Mouse (Mus musculus) heart, embryonic 14.5 days (tissue): ENCODE results near the gene Rasgef1b. TPM values are rescaled to one million over a fixed set of nuclear protein-coding genes. Genes with fewer than 3 reads are reported as not detected.

ENCODE experiments used
- ATAC-seq: fragments of 200-750 bp; cut with Nextera tagmentation; 2 replicates; pipeline ENCODE4 v1.8.0; 2017; ENCODE audit warnings: low read depth, moderate TSS enrichment; ENCODE audit not compliant: insufficient number of reproducible peaks, insufficient read depth, low FRiP score
- H3K27ac ChIP-seq, 2 experiments: fragments of 200-500 bp in 1 of 2; fragments of 300-500 bp in 1 of 2; sonication (generic) in 1 of 2; replicated peaks in 1 of 2; 2 replicates each; pipeline ENCODE4 v1.5.1; 2012 to 2014; ENCODE audit warnings: low read depth in 2 of 2, low read length in 2 of 2, control low read depth in 1 of 2, mild to moderate bottlenecking in 1 of 2, mixed read lengths in 1 of 2; ENCODE audit not compliant: control insufficient read depth in 1 of 2, insufficient read depth in 1 of 2
- H3K27me3 ChIP-seq: fragments of 300-500 bp; sonication (generic); 2 replicates; pipeline ENCODE4 v1.6.1; 2014; ENCODE audit warnings: mild to moderate bottlenecking, low read length, control low read depth; ENCODE audit not compliant: control insufficient read depth, insufficient read depth
- H3K36me3 ChIP-seq: fragments of 300-500 bp; sonication (generic); 2 replicates; pipeline ENCODE4 v1.6.1; 2014; ENCODE audit warnings: mild to moderate bottlenecking, control low read depth, low read length, mixed read lengths; ENCODE audit not compliant: control insufficient read depth, insufficient read depth
- H3K4me1 ChIP-seq, 2 experiments: fragments of 200-500 bp in 1 of 2; fragments of 300-500 bp in 1 of 2; sonication (generic) in 1 of 2; 2 replicates each; pipeline ENCODE4 v1.6.1; 2012 to 2014; ENCODE audit warnings: low read length in 2 of 2, control low read depth in 1 of 2, mixed read lengths in 1 of 2; ENCODE audit not compliant: control insufficient read depth in 2 of 2, insufficient read depth in 2 of 2
- H3K4me2 ChIP-seq: fragments of 300-500 bp; sonication (generic); 2 replicates; pipeline ENCODE4 v1.6.1; 2014; ENCODE audit warnings: mild to moderate bottlenecking, low read length
- H3K4me3 ChIP-seq, 2 experiments: fragments of 200-500 bp in 1 of 2; fragments of 300-500 bp in 1 of 2; sonication (generic) in 1 of 2; 2 replicates each; pipeline ENCODE4 v1.5.1; 2012 to 2014; ENCODE audit warnings: low read length in 2 of 2, mild to moderate bottlenecking in 2 of 2, control low read depth in 1 of 2, low read depth in 1 of 2, moderate library complexity in 1 of 2; ENCODE audit not compliant: control insufficient read depth in 1 of 2, insufficient read depth in 1 of 2
- H3K9ac ChIP-seq: fragments of 300-500 bp; sonication (generic); 2 replicates; pipeline ENCODE4 v1.6.1; 2014; ENCODE audit warnings: mild to moderate bottlenecking, low read length
- H3K9me3 ChIP-seq: fragments of 300-500 bp; sonication (generic); 2 replicates; pipeline ENCODE4 v1.6.1; 2016; ENCODE audit warnings: low read length, control low read depth; ENCODE audit not compliant: control insufficient read depth
- WGBS: fragments of 180-500 bp; shearing (Covaris S2); extraction: QIAGEN DNeasy Blood & Tissue Kit; methylation state at CpG from one replicate; pipeline ENCODE4 v1.1.7; 2014; 5-methylcytosine and 5-hydroxymethylcytosine counted together
- polyA plus RNA-seq: library from polyadenylated mRNA; unstranded; fragments of >200 nt; fragmentation: Nextera tagmentation; extraction: Ambion mirVana; gene quantifications from 2 replicates; pipeline ENCODE4 v1.2.1, GENCODE M21; 2014

Rasgef1b gene
- polyA plus RNA-seq, 1 experiment from 2014 or later: 45.9 TPM

- Histone ChIP-seq H3K27me3 (no peaks in the 10 kb centered on the region), H3K4me1 (peaks cover 5 to 6% of the 10 kb centered on the region in 2 experiments; a peak in 3 of 4 replicates), H3K27ac (no peak overlapping the region), H3K4me3 (no peak overlapping the region), H3K9ac (no peak overlapping the region), H3K36me3 (no peaks in the 10 kb centered on the region), H3K9me3 (no peaks in the 10 kb centered on the region), H3K4me2 (no peak overlapping the region)
- WGBS: 78% methylated on average over 9 of the region's 9 CpGs
- ATAC-seq: no peak
Observed at GRCm38 (mm10) chr5:99413391-99413790, 315.5 kb downstream of the Rasgef1b start.

GRCm38 (mm10) chr5:99404403-99405170 lies 324.3 kb downstream of the Rasgef1b start:
- no peaks in the 10 kb centered on the region for H3K27me3 ChIP-seq
- no peak overlapping the region for H3K4me3 ChIP-seq
- ATAC-seq: no peak
- 68% methylated on average over 11 of the region's 11 CpGs for WGBS
- H3K4me2 ChIP-seq: no peak overlapping the region
- no peaks in the 10 kb centered on the region for H3K9me3 ChIP-seq
- no peaks in the 10 kb centered on the region for H3K36me3 ChIP-seq
- H3K27ac ChIP-seq: no peak overlapping the region
- H3K9ac ChIP-seq: no peak overlapping the region
- H3K4me1 ChIP-seq: peaks cover 24 to 33% of the 10 kb centered on the region in 2 experiments

- Histone ChIP-seq H3K36me3 (no peaks in the 10 kb centered on the region), H3K9ac (no peak overlapping the region), H3K4me3 (no peak overlapping the region), H3K9me3 (no peaks in the 10 kb centered on the region), H3K27me3 (no peaks in the 10 kb centered on the region), H3K27ac (no peak overlapping the region), H3K4me1 (peaks cover 24 to 33% of the 10 kb centered on the region in 2 experiments), H3K4me2 (no peak overlapping the region)
- no peak for ATAC-seq
- WGBS: 64% methylated on average over 5 of the region's 5 CpGs
Observed at GRCm38 (mm10) chr5:99403325-99403724, 325.5 kb downstream of the Rasgef1b start.

GRCm38 (mm10) chr5:99402784-99403183 lies 326.1 kb downstream of the Rasgef1b start:
- Histone ChIP-seq H3K27me3 (no peaks in the 10 kb centered on the region), H3K27ac (peak overlapping the region in 1 of 2 experiments; percentile 39; a peak in 1 of 4 replicates), H3K4me1 (peaks cover 24 to 33% of the 10 kb centered on the region in 2 experiments), H3K4me2 (peak overlapping the region; percentile 34), H3K4me3 (no peak overlapping the region), H3K9ac (no peak overlapping the region), H3K36me3 (no peaks in the 10 kb centered on the region), H3K9me3 (no peaks in the 10 kb centered on the region)
- WGBS: 27% methylated on average over 2 of the region's 2 CpGs
- ATAC-seq: no peak

GRCm38 (mm10) chr5:99402297-99402696 lies 326.6 kb downstream of the Rasgef1b start:
- peak; percentile 63 for ATAC-seq
- no peak overlapping the region for H3K9ac ChIP-seq
- no peaks in the 10 kb centered on the region for H3K36me3 ChIP-seq
- no peaks in the 10 kb centered on the region for H3K9me3 ChIP-seq
- no peak overlapping the region for H3K4me3 ChIP-seq
- no peaks in the 10 kb centered on the region for H3K27me3 ChIP-seq
- WGBS: 10% methylated on average over 7 of the region's 7 CpGs
- peaks cover 24 to 33% of the 10 kb centered on the region in 2 experiments for H3K4me1 ChIP-seq
- H3K27ac ChIP-seq: peak overlapping the region; percentile 16 to 39; a peak in 1 of 4 replicates
- peak overlapping the region; percentile 34 for H3K4me2 ChIP-seq

GRCm38 (mm10) chr5:99399855-99400626 lies 328.8 kb downstream of the Rasgef1b start:
- Histone ChIP-seq H3K9me3 (no peaks in the 10 kb centered on the region), H3K4me3 (no peak overlapping the region), H3K36me3 (no peaks in the 10 kb centered on the region), H3K9ac (no peak overlapping the region), H3K27me3 (no peaks in the 10 kb centered on the region), H3K4me2 (no peak overlapping the region), H3K27ac (no peak overlapping the region), H3K4me1 (peaks cover 24 to 33% of the 10 kb centered on the region in 2 experiments)
- WGBS: 26% methylated on average over 7 of the region's 7 CpGs
- peak; percentile 15; the same call in 1 of the 2 replicates for ATAC-seq

- peaks cover 23 to 33% of the 10 kb centered on the region in 2 experiments for H3K4me1 ChIP-seq
- H3K4me2 ChIP-seq: no peak overlapping the region
- H3K9me3 ChIP-seq: no peaks in the 10 kb centered on the region
- no peak overlapping the region for H3K27ac ChIP-seq
- 86% methylated on average over 5 of the region's 5 CpGs for WGBS
- H3K27me3 ChIP-seq: no peaks in the 10 kb centered on the region
- no peak overlapping the region for H3K4me3 ChIP-seq
- no peak for ATAC-seq
- no peak overlapping the region for H3K9ac ChIP-seq
- no peaks in the 10 kb centered on the region for H3K36me3 ChIP-seq
Observed at GRCm38 (mm10) chr5:99398472-99399070, 330.3 kb downstream of the Rasgef1b start.
